Mouse (Mus musculus): ENCODE measurements at regions not wholly inside any gene's neighbourhood (a gene's known extent, or its start where the extent isn't known, plus 50 kb on each side); places are given as distances from the start of the nearest gene placed in this dataset.

DNA sequence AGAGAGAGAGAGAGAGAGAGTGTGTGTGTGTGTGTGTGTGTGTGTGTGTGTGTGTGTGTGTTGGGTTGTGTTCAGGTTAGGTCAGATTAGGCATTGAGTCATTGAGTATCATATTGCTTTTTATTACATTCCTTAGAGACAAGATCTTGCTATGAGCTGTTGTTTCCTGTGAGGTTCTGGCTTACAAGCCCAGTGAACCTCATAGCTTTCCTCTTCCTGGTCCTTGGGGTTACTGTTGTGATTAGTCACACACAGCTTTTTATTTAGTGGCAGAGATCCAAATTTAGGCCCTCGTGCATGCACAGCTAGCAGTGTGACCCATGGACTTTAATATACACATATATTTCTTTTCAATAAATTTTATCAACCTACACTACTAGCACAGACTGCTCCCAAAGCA lies 120.3 kb upstream of the Gm12666 start:
- Histone ChIP-seq H3K4me2 (replicated peaks) (no peak overlapping the region), H3K9ac (replicated peaks) (no peak overlapping the region), H3K4me1 (no peaks in the 10 kb centered on the region), H3K36me3 (no peaks in the 10 kb centered on the region), H3K27me3 (no peaks in the 10 kb centered on the region), H3K27ac (replicated peaks) (no peak overlapping the region), H3K9me3 (no peaks in the 10 kb centered on the region), H3K4me3 (no peak overlapping the region)
- ATAC-seq (replicated peaks): no peak
- WGBS: 30% methylated on average over 1 of the region's 1 CpGs

DNA sequence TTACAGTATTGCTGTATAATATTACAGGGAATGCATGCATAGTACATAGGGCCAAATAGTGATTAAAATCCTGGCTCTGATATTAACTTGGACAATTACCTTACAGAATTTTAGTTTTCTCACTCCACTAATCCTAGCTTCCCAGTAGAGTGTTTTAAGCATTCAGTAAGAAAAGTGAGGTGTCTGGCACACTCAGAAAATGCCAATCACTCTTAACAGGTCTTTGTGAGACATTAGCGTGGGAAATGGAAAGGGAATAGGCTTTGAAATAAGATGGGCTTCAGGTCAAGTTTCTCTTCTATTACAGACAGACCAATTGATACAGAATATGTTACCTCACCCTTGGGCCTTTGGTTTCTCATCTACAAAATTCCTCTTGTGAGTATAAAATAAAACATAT lies 74.3 kb upstream of the Gm12666 start:
- H3K4me1 ChIP-seq: no peaks in the 10 kb centered on the region
- 20% methylated on average over 1 of the region's 1 CpGs for WGBS
- no peak overlapping the region for H3K4me2 ChIP-seq (replicated peaks)
- peak; percentile 55; the same call in 1 of the 2 replicates for ATAC-seq (replicated peaks)
- H3K4me3 ChIP-seq: no peak overlapping the region
- H3K27ac ChIP-seq (replicated peaks): no peak overlapping the region
- H3K36me3 ChIP-seq: no peaks in the 10 kb centered on the region
- H3K9ac ChIP-seq (replicated peaks): no peak overlapping the region
- H3K27me3 ChIP-seq: no peaks in the 10 kb centered on the region
- H3K9me3 ChIP-seq: no peaks in the 10 kb centered on the region

DNA sequence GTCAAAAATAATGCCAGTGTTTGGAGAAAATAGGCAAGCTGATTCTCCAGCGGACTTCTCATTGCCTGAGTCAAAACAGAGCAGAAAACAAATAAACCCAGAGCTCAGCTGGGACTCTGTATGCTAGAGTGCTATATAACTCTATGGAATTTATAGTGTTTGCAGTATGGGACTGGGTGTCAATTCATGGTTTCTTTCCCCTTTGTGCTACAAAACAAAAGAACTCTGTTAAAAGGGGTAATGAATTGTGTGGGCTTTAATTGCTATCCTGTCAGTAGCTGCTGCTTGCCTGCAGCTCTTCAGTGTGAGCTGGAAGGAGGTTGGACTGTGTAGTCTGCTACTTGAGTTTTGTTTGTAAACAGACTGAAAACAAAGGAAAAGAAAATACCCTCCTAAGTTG lies 55.3 kb upstream of the Gm12666 start:
- H3K36me3 ChIP-seq: no peaks in the 10 kb centered on the region
- H3K9me3 ChIP-seq: no peaks in the 10 kb centered on the region
- no peak overlapping the region for H3K27ac ChIP-seq (replicated peaks)
- no peak overlapping the region for H3K4me3 ChIP-seq
- H3K9ac ChIP-seq (replicated peaks): no peak overlapping the region
- no peak overlapping the region for H3K4me2 ChIP-seq (replicated peaks)
- no peak for ATAC-seq (replicated peaks)
- 2% methylated on average over 1 of the region's 1 CpGs for WGBS
- no peaks in the 10 kb centered on the region for H3K27me3 ChIP-seq
- no peaks in the 10 kb centered on the region for H3K4me1 ChIP-seq
